Mouse (Mus musculus): Measurements from ENCODE around the gene Itgb5.

GRCm38 (mm10) chr16:33828496-33828895 lies 969 bp upstream of the Itgb5 start:
- no peak for TF ChIP-seq CTCF (IDR thresholded peaks at IDR 0.05; ENCODE audit: borderline replicate concordance, extremely low read depth, insufficient read depth, insufficient read length)
- TF ChIP-seq POLR2A (IDR thresholded peaks at IDR 0.05; ENCODE audit: borderline replicate concordance, extremely low read depth, insufficient read depth, insufficient read length, poor library complexity, severe bottlenecking), result no peak

All from brain, embryonic 14.5 days (tissue).